Mouse (Mus musculus): ENCODE measurements at regions not wholly inside any gene's neighbourhood (a gene's known extent, or its start where the extent isn't known, plus 50 kb on each side); places are given as distances from the start of the nearest gene placed in this dataset.
A peak's percentile ranks its signal among the peaks of the same experiment; 100 is the strongest.

GRCm38 (mm10) chr8:6012206-6012605 is 907.1 kb upstream of the Slc10a2 start:
- Histone ChIP-seq H3K4me1 (no peaks in the 10 kb centered on the region), H3K36me3 (replicated peaks; ENCODE audit: low read length) (no peaks in the 10 kb centered on the region), H3K27me3 (replicated peaks) (no peaks in the 10 kb centered on the region), H3K9me3 (no peaks in the 10 kb centered on the region), H3K4me3 (replicated peaks) (no peak overlapping the region)
- TF ChIP-seq GATA1 (IDR thresholded peaks at IDR 0.05; ENCODE audit: borderline replicate concordance, low read length): no peak
- no peak for TF ChIP-seq FLI1 (IDR thresholded peaks at IDR 0.05; ENCODE audit: low read length)

GRCm38 (mm10) chr8:6011182-6011581 is 906.0 kb upstream of the Slc10a2 start:
- TF ChIP-seq FLI1 (IDR thresholded peaks at IDR 0.05; ENCODE audit: low read length) (no peak), GATA1 (IDR thresholded peaks at IDR 0.05; ENCODE audit: borderline replicate concordance, low read length) (no peak)

GRCm38 (mm10) chr8:6010712-6011111 is 905.6 kb upstream of the Slc10a2 start:
- TF ChIP-seq FLI1 (IDR thresholded peaks at IDR 0.05; ENCODE audit: low read length) (no peak), GATA1 (IDR thresholded peaks at IDR 0.05; ENCODE audit: borderline replicate concordance, low read length) (no peak)
- H3K4me3 ChIP-seq (replicated peaks): no peak overlapping the region
- H3K4me1 ChIP-seq: no peaks in the 10 kb centered on the region

More at GRCm38 (mm10) chr8:6011182-6011581, 906.0 kb upstream of the Slc10a2 start:
- Histone ChIP-seq H3K4me3 (replicated peaks) (no peak overlapping the region), H3K36me3 (replicated peaks; ENCODE audit: low read length) (no peaks in the 10 kb centered on the region), H3K27me3 (replicated peaks) (no peaks in the 10 kb centered on the region), H3K9me3 (no peaks in the 10 kb centered on the region), H3K4me1 (no peaks in the 10 kb centered on the region)

GRCm38 (mm10) chr8:6002612-6003011 is 897.5 kb upstream of the Slc10a2 start:
- Histone ChIP-seq H3K4me3 (replicated peaks) (no peak overlapping the region), H3K36me3 (replicated peaks; ENCODE audit: low read length) (no peaks in the 10 kb centered on the region), H3K9me3 (no peaks in the 10 kb centered on the region), H3K4me1 (no peaks in the 10 kb centered on the region), H3K27me3 (replicated peaks) (no peaks in the 10 kb centered on the region)
- TF ChIP-seq FLI1 (IDR thresholded peaks at IDR 0.05; ENCODE audit: low read length) (no peak), GATA1 (IDR thresholded peaks at IDR 0.05; ENCODE audit: borderline replicate concordance, low read length) (no peak)

More at GRCm38 (mm10) chr8:6010712-6011111, 905.6 kb upstream of the Slc10a2 start:
- H3K36me3 ChIP-seq (replicated peaks; ENCODE audit: low read length): no peaks in the 10 kb centered on the region
- H3K9me3 ChIP-seq: no peaks in the 10 kb centered on the region
- H3K27me3 ChIP-seq (replicated peaks): no peaks in the 10 kb centered on the region

- Histone ChIP-seq H3K9me3 (0 out of 2 replicates have a peak, but pooled peaks cover 3% of the 10 kb centered on the region), H3K36me3 (replicated peaks; ENCODE audit: low read length) (no peaks in the 10 kb centered on the region), H3K27me3 (replicated peaks) (no peaks in the 10 kb centered on the region), H3K4me3 (replicated peaks) (no peak overlapping the region), H3K4me1 (no peaks in the 10 kb centered on the region)
- no peak for TF ChIP-seq GATA1 (IDR thresholded peaks at IDR 0.05; ENCODE audit: borderline replicate concordance, low read length)
- TF ChIP-seq FLI1 (IDR thresholded peaks at IDR 0.05; ENCODE audit: low read length): no peak
These were observed 889.7 kb upstream of the Slc10a2 start for GRCm38 (mm10) chr8:5994846-5995245.

GRCm38 (mm10) chr8:5965403-5966015 is 860.4 kb upstream of the Slc10a2 start:
- H3K4me1 ChIP-seq: no peaks in the 10 kb centered on the region
- TF ChIP-seq FLI1 (IDR thresholded peaks at IDR 0.05; ENCODE audit: low read length) (no peak), GATA1 (IDR thresholded peaks at IDR 0.05; ENCODE audit: borderline replicate concordance, low read length) (no peak)
- H3K36me3 ChIP-seq (replicated peaks; ENCODE audit: low read length): no peaks in the 10 kb centered on the region
- H3K4me3 ChIP-seq (replicated peaks): peak overlapping the region; percentile 56
- no peaks in the 10 kb centered on the region for H3K9me3 ChIP-seq
- H3K27me3 ChIP-seq (replicated peaks): no peaks in the 10 kb centered on the region

- no peaks in the 10 kb centered on the region for H3K36me3 ChIP-seq (replicated peaks; ENCODE audit: low read length)
- TF ChIP-seq GATA1 (IDR thresholded peaks at IDR 0.05; ENCODE audit: borderline replicate concordance, low read length) (no peak), FLI1 (IDR thresholded peaks at IDR 0.05; ENCODE audit: low read length) (no peak)
- H3K27me3 ChIP-seq (replicated peaks): no peaks in the 10 kb centered on the region
- no peak overlapping the region for H3K4me3 ChIP-seq (replicated peaks)
- H3K4me1 ChIP-seq: no peaks in the 10 kb centered on the region
- H3K9me3 ChIP-seq: no peaks in the 10 kb centered on the region
These were observed 859.1 kb upstream of the Slc10a2 start for GRCm38 (mm10) chr8:5964299-5964698.

- H3K4me1 ChIP-seq: no peaks in the 10 kb centered on the region
- H3K27me3 ChIP-seq (replicated peaks): no peaks in the 10 kb centered on the region
- no peak overlapping the region for H3K4me3 ChIP-seq (replicated peaks)
- no peaks in the 10 kb centered on the region for H3K36me3 ChIP-seq (replicated peaks; ENCODE audit: low read length)
- no peak for TF ChIP-seq FLI1 (IDR thresholded peaks at IDR 0.05; ENCODE audit: low read length)
- TF ChIP-seq GATA1 (IDR thresholded peaks at IDR 0.05; ENCODE audit: borderline replicate concordance, low read length): no peak
- H3K9me3 ChIP-seq: peaks cover 5% of the 10 kb centered on the region
These were observed 832.9 kb upstream of the Slc10a2 start for GRCm38 (mm10) chr8:5938057-5938456.

GRCm38 (mm10) chr8:5918136-5918535 is 813.0 kb upstream of the Slc10a2 start:
- TF ChIP-seq FLI1 (IDR thresholded peaks at IDR 0.05; ENCODE audit: low read length) (no peak), GATA1 (IDR thresholded peaks at IDR 0.05; ENCODE audit: borderline replicate concordance, low read length) (no peak)
- Histone ChIP-seq H3K9me3 (no peaks in the 10 kb centered on the region), H3K27me3 (replicated peaks) (no peaks in the 10 kb centered on the region), H3K36me3 (replicated peaks; ENCODE audit: low read length) (no peaks in the 10 kb centered on the region), H3K4me3 (replicated peaks) (no peak overlapping the region), H3K4me1 (no peaks in the 10 kb centered on the region)
